Mouse (Mus musculus): ENCODE results near the gene Tnrc18. TPM values are rescaled to one million over a fixed set of nuclear protein-coding genes. Genes with fewer than 3 reads are reported as not detected.

Gene Tnrc18
- total and polyA plus RNA-seq, 2 experiments from 2014 or later: 19.9 to 137 TPM

DNA sequence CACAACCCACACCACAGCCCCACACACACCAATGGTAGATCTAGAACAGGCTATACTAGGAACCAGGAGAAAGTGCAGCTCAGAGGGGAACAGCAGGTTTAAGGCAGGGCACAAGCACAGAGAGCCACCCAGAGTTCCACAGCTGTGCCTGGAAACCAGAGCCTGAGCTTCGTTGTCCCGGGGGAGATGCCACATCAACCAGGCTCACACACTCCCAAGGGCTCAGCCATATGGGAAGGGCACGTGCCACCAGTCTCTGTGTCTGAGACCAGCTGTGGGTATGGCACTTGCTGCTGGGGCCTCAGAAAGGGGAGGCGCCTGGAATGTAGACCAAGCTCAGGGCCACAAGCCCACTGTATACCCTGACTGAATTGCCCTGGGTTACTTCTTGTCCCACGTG, 36.9 kb downstream of the Tnrc18 start:
- Histone ChIP-seq H3K4me2 (ENCODE audit: low read depth, low read length) (no peak overlapping the region), H3K27ac (no peak overlapping the region), H3K9ac (replicated peaks; ENCODE audit: low read length) (no peak overlapping the region), H3K4me3 (ENCODE audit: low read length) (no peak overlapping the region), H3K4me1 (ENCODE audit: insufficient read depth, low read length) (peaks cover 18% of the 10 kb centered on the region), H3K27me3 (ENCODE audit: insufficient read depth, low read length) (no peaks in the 10 kb centered on the region), H3K36me3 (ENCODE audit: insufficient read depth, low read length) (peaks cover 6% of the 10 kb centered on the region; the same call in 1 of the 2 replicates), H3K9me3 (ENCODE audit: low read length) (no peaks in the 10 kb centered on the region)
- ATAC-seq (peak; percentile 36; the same call in 1 of the 2 replicates), DNase-seq (ENCODE audit: low spot score) (peak; percentile 49)
- no peak for TF ChIP-seq CTCF (IDR thresholded peaks at IDR 0.05; ENCODE audit: low read depth)
- WGBS: 32% methylated on average over 5 of the region's 5 CpGs

- Histone ChIP-seq H3K4me2 (ENCODE audit: low read depth, low read length) (no peak overlapping the region), H3K27ac (peak overlapping the region; percentile 11; the same call in 1 of the 2 replicates), H3K27me3 (ENCODE audit: insufficient read depth, low read length) (no peaks in the 10 kb centered on the region), H3K36me3 (ENCODE audit: insufficient read depth, low read length) (peaks cover 13% of the 10 kb centered on the region; the same call in 1 of the 2 replicates), H3K4me3 (ENCODE audit: low read length) (no peak overlapping the region), H3K4me1 (ENCODE audit: insufficient read depth, low read length) (peaks cover 18% of the 10 kb centered on the region), H3K9me3 (ENCODE audit: low read length) (no peaks in the 10 kb centered on the region), H3K9ac (replicated peaks; ENCODE audit: low read length) (no peak overlapping the region)
- WGBS: 64% methylated on average over 6 of the region's 6 CpGs
- DNase-seq (ENCODE audit: low spot score) (no peak), ATAC-seq (no peak)
- no peak for TF ChIP-seq CTCF (IDR thresholded peaks at IDR 0.05; ENCODE audit: low read depth)
These were observed 38.6 kb downstream of the Tnrc18 start for GRCm38 (mm10) chr5:142778871-142779270.

GRCm38 (mm10) chr5:142778135-142778534, 39.3 kb downstream of the Tnrc18 start:
- no peak for TF ChIP-seq CTCF (IDR thresholded peaks at IDR 0.05; ENCODE audit: low read depth)
- Histone ChIP-seq H3K4me1 (ENCODE audit: insufficient read depth, low read length) (peaks cover 18% of the 10 kb centered on the region), H3K4me2 (ENCODE audit: low read depth, low read length) (no peak overlapping the region), H3K27me3 (ENCODE audit: insufficient read depth, low read length) (no peaks in the 10 kb centered on the region), H3K36me3 (ENCODE audit: insufficient read depth, low read length) (peaks cover 13% of the 10 kb centered on the region; the same call in 1 of the 2 replicates), H3K9ac (replicated peaks; ENCODE audit: low read length) (no peak overlapping the region), H3K27ac (peak overlapping the region; percentile 11; the same call in 1 of the 2 replicates), H3K4me3 (ENCODE audit: low read length) (no peak overlapping the region), H3K9me3 (ENCODE audit: low read length) (no peaks in the 10 kb centered on the region)
- ATAC-seq (peak; percentile 77), DNase-seq (ENCODE audit: low spot score) (peak; percentile 67)
- WGBS: 54% methylated on average over 8 of the region's 8 CpGs

DNA sequence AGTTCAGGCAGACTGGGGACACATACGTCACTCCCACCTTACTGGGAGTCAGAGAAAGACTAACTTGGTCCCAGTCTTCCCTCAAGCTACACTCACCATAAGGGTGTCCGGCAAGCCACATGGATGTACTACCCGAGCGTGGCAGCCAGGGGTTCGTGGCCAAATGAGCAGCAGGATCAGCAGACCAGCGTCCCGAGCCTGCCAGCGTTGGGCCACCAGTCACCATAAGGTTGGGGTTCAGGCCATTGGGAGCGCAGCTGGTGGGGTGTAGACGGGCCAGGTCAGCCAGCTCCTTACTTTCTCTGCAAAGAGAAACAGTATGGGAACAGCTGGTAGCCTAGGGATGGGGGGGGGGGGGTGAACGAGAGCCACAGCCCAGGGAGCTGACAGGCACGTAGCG, 41.4 kb downstream of the Tnrc18 start:
- ATAC-seq: no peak
- Histone ChIP-seq H3K27ac (no peak overlapping the region), H3K9me3 (ENCODE audit: low read length) (no peaks in the 10 kb centered on the region), H3K36me3 (ENCODE audit: insufficient read depth, low read length) (peaks cover 30% of the 10 kb centered on the region; the same call in 1 of the 2 replicates), H3K9ac (replicated peaks; ENCODE audit: low read length) (no peak overlapping the region), H3K4me2 (ENCODE audit: low read depth, low read length) (no peak overlapping the region), H3K4me3 (ENCODE audit: low read length) (no peak overlapping the region), H3K27me3 (ENCODE audit: insufficient read depth, low read length) (no peaks in the 10 kb centered on the region), H3K4me1 (ENCODE audit: insufficient read depth, low read length) (peaks cover 15% of the 10 kb centered on the region)
- TF ChIP-seq CTCF (IDR thresholded peaks at IDR 0.05; ENCODE audit: low read depth): peak; percentile 27; the same call in 1 of the 2 replicates
- no peak for DNase-seq (ENCODE audit: low spot score)
- WGBS: 61% methylated on average over 13 of the region's 13 CpGs

GRCm38 (mm10) chr5:142774771-142775170, 42.7 kb downstream of the Tnrc18 start:
- Histone ChIP-seq H3K27me3 (ENCODE audit: insufficient read depth, low read length) (no peaks in the 10 kb centered on the region), H3K9ac (replicated peaks; ENCODE audit: low read length) (no peak overlapping the region), H3K4me3 (ENCODE audit: low read length) (no peak overlapping the region), H3K27ac (no peak overlapping the region), H3K36me3 (ENCODE audit: insufficient read depth, low read length) (peaks cover 33% of the 10 kb centered on the region; the same call in 1 of the 2 replicates), H3K4me2 (ENCODE audit: low read depth, low read length) (no peak overlapping the region), H3K4me1 (ENCODE audit: insufficient read depth, low read length) (peaks cover 9% of the 10 kb centered on the region; the same call in 1 of the 2 replicates), H3K9me3 (ENCODE audit: low read length) (no peaks in the 10 kb centered on the region)
- no peak for TF ChIP-seq CTCF (IDR thresholded peaks at IDR 0.05; ENCODE audit: low read depth)
- 88% methylated on average over 5 of the region's 5 CpGs for WGBS
- no peak for ATAC-seq
- no peak for DNase-seq (ENCODE audit: low spot score)

DNA sequence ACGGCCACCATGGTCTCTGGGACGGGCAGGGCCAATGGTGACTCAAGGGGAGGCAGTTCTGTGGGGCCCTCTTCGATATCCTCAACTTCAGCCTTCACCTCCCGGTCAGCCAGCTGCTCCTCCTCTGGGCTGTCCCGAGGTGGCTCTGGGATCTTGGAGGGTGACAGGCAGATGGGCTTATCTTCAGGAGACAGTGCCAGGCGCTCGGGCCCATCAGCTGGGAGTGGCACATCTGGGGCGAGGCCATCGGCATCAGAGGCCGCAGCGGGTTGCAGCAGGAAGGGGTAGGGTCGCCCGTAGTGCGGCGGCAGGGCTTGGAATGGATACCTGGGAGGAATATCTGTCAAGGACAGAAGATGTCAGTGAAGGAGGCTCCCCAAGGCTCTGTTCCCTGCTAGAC, 45.5 kb downstream of the Tnrc18 start:
- Histone ChIP-seq H3K9me3 (ENCODE audit: low read length) (no peaks in the 10 kb centered on the region), H3K9ac (replicated peaks; ENCODE audit: low read length) (no peak overlapping the region), H3K4me1 (ENCODE audit: insufficient read depth, low read length) (no peaks in the 10 kb centered on the region), H3K36me3 (ENCODE audit: insufficient read depth, low read length) (peaks cover 45% of the 10 kb centered on the region; the same call in 1 of the 2 replicates), H3K27me3 (ENCODE audit: insufficient read depth, low read length) (no peaks in the 10 kb centered on the region), H3K4me3 (ENCODE audit: low read length) (no peak overlapping the region), H3K4me2 (ENCODE audit: low read depth, low read length) (no peak overlapping the region), H3K27ac (no peak overlapping the region)
- 85% methylated on average over 15 of the region's 15 CpGs for WGBS
- no peak for TF ChIP-seq CTCF (IDR thresholded peaks at IDR 0.05; ENCODE audit: low read depth)
- ATAC-seq: no peak
- DNase-seq (ENCODE audit: low spot score): no peak

GRCm38 (mm10) chr5:142771034-142771433, 46.4 kb downstream of the Tnrc18 start:
- no peak for ATAC-seq
- H3K27me3 ChIP-seq (ENCODE audit: insufficient read depth, low read length): no peaks in the 10 kb centered on the region
- no peaks in the 10 kb centered on the region for H3K4me1 ChIP-seq (ENCODE audit: insufficient read depth, low read length)
- 0 out of 2 replicates have a peak overlapping the region, but pooled peaks have one; percentile 1 for H3K9ac ChIP-seq (replicated peaks; ENCODE audit: low read length)
- TF ChIP-seq CTCF (IDR thresholded peaks at IDR 0.05; ENCODE audit: low read depth): no peak
- no peaks in the 10 kb centered on the region for H3K9me3 ChIP-seq (ENCODE audit: low read length)
- H3K4me3 ChIP-seq (ENCODE audit: low read length): no peak overlapping the region
- 91% methylated on average over 4 of the region's 4 CpGs for WGBS
- peaks cover 47% of the 10 kb centered on the region; the same call in 1 of the 2 replicates for H3K36me3 ChIP-seq (ENCODE audit: insufficient read depth, low read length)
- no peak overlapping the region for H3K27ac ChIP-seq
- no peak for DNase-seq (ENCODE audit: low spot score)
- no peak overlapping the region for H3K4me2 ChIP-seq (ENCODE audit: low read depth, low read length)

Data from hindbrain, postnatal 0 days (tissue).